Mouse (Mus musculus) gonadal fat pad, adult 2 months (tissue): ENCODE measurements around the gene Tnnc1. TPM values are rescaled to one million over a fixed set of nuclear protein-coding genes. Genes with fewer than 3 reads are reported as not detected.

ENCODE experiments used
- DNase-seq: peaks from one replicate; pipeline ENCODE4 v3.0.0-alpha.2; 2012; ENCODE audit warnings: low read depth
- polyA plus RNA-seq: library from polyadenylated mRNA; depleted of rRNA; stranded (reverse); fragments of >200 nt; gene quantifications from 2 replicates; pipeline ENCODE4 v1.2.3, GENCODE M21; 2012; rRNA removed

Gene Tnnc1
- polyA plus RNA-seq: 0.25 and 1.0 TPM in 2 replicates

DNA sequence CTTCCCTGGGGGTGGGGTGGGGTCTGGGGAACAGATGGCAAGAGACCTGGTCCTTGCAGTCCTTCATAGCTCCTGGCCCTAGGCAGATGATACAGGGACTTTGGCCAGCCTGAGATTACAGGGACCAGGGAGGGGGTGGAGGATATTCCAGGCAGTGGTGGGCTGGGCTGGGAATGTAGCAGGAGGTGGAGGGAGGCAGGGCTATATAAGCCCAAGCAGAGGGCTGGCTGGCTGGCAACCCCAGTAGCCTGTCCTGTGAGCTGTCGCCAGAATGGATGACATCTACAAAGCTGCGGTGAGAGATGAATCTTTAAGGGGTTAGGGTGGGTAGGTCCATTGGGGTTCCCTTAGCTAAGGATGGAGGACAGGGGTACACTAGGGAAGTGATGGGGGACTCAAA is at the start of gene Tnnc1:
Gene Tnnc1 (plus strand): TSS at position 229 of the 400 bp plus-strand sequence.
- DNase-seq: no peak

DNA sequence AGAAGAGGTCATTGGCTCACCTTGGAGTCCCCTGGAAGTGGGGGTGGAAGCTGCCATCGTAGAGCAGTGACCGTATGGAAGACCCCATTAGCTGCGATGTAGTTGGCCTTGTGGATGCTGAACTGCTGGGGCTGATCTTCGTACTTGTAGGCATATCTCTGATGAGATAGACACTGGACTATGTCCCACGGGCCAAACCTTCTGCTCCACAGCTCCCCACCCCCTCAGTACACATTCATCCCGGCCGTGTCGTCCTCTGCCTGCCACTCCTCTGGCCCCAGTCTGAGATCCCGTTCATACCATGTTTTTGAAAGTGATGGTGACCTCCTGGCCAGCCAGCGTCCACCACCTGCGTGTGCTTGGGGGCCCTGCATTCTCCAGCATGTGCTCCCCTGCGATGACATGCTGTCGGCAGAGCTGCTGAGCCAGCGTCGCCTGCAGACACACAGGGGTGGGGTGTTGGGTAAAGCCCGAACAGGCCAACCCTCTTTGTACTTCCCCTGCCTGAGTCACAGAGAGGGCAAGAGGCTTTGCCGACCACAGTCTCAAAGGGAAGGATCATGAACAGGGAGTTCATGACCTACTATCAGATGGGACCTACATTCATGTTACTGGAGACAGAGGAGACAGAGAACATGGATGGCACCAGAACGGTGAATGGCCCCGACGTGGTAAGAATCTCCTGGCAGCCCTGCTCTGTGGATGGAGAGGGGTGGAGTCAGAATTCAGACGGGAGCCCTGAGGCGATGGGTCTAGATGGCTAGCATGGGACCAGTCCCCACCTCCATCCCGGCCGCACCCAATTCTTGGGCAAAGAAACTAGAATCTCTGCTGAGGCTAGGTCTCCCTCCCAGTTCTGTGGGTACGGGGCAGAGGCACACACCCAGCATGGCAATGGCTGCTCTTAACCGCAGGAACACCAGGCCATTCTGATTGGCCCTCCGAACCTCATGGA is 47.6 kb upstream of the Tnnc1 start:
- no peak for DNase-seq

DNA sequence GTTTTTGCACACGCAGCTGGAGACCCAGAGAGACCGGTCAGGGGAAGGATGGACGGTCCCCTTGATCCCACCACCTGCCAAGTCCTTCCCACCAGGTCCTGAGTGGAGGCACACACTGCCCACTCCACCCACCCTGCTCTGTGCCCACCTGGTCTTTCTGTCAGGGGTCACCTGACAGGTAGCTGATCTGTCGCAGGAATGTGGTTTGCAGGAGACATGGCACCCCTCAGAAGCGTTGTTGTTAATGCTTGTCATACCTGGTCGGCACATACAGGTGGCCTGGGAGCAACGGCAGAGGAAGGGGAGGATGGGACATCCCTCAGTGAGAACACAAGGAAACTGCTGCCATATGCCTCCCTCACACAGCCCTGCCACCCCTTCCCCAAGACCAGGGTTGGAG is 46.9 kb upstream of the Tnnc1 start:
- DNase-seq: no peak

DNA sequence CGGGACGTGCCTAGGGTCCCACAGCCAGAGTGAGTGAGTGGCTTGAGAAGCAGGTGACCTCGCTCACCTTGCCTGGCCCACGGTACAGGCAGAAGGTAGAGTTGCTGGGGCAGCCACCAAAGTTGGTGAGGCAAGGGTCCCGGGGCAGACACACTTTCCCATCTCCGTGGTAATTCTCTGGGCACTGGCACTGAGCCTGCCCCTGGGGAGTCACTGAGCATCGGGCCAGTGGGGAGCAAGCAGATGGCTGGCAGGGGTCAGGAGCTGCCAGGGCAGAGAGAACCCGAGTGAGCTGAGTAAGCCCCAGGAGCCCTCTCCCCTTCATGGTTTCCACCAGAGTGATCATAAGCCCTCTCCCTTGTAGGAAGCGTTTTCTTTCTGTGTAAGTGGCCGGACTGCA is 46.5 kb upstream of the Tnnc1 start:
- DNase-seq: no peak

DNA sequence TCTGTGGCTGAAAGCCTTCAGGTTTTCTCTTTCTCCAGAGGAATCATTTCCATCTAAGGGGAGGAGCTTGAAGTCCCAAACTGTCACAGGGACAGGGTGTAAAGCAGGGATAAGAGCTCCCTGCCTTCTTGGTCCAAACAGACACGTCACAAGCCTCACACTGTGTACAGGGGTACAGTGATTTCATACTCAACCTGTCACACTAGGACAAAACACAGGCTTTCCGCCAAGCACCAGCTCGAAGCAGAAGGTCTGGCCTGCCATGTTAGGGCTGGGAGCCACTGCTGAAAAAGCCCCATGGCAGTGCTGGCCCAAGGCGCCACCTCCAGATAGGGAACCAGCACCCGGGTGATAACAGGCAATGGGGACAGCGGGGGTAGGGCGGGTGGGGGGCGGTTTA is 44.0 kb upstream of the Tnnc1 start:
- no peak for DNase-seq

DNA sequence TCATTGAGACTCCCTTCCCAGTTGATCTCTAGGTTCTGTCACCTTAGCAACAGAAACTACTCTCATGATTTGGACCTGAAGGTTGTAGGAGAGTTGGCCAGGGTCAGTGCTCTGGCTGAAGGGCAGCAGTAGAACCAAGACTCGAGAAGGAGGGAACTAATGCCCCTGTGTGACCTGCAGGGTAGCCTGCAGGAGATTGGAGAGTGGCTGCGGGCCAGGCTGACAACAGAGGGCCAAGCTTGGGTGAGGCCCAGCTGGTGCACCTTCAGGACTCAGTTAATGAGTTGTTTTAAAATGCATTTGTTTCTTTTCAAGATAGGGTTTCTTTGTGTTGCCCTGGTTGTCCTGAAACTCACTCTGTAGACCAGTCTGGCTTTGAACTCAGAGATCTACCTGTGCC is 43.1 kb upstream of the Tnnc1 start:
- DNase-seq: no peak

DNA sequence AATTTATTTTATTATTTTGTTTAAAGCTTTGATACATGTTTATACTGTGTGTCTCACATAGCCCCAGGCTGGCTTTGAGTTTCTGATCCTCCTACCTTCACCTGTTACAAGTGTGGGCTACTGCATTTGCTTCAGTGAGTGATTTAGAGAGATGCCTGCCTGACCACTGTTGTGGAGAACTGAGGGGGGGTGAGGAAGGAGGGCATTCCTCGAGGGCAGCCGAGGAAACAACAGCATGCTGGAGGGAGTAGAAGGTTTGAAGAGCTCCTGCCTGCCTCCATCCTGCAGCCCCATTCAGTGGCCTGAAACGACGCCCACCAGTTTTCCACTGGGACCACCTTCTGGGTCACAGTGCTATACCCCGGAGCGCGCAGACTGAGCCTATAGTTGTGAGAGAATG is 42.7 kb upstream of the Tnnc1 start:
- DNase-seq: no peak

DNA sequence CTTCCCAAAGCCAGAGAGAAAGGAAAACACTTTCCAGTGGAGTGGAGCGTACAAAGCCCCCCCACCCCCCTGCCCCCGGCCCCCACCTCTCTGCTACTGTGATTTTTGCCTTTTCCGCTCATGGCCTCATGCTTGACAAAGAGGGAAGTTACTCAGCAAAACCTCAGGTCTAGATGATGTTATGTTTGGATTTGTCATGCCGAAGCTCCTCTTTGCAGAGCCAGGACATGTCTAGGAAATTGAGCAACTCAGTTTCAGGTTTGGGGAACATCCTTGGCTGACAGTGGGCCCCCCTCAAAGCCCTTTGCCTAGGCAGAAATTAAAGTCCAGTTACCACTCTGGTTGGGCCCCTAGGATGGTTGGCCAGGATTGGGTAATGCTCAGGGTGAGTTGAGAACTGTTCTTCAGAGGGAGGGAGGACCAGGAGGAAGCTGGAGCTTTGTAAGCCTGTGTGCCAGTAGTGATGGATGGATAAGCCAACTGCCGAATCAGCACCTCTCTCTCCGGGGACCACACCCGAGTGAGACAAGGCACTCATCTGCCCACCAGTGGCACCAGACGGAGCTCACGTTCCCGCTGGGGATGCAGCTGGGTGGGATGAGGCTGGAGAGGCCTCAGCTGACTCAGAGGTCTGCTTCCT is 42.0 kb upstream of the Tnnc1 start:
- no peak for DNase-seq

DNA sequence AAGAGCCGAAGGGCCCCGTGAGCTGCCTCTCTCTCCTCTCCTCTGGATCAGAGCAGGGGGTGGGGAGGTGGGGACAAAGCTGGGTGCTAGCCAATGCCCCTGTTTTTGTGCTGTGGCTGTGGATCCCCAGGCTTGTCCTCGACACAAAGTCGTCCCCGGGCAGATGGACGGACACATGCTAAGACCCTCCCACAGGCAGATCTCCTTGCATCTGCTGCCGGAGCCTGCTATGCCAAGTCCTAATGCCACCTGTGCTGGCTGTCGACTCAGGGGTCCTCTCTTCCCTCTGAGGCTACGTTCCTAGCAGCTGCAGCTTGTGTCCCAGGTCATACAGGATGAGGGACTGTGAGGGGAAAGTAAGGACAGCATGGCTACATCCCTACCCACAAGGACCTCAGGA is 41.3 kb upstream of the Tnnc1 start:
- no peak for DNase-seq

DNA sequence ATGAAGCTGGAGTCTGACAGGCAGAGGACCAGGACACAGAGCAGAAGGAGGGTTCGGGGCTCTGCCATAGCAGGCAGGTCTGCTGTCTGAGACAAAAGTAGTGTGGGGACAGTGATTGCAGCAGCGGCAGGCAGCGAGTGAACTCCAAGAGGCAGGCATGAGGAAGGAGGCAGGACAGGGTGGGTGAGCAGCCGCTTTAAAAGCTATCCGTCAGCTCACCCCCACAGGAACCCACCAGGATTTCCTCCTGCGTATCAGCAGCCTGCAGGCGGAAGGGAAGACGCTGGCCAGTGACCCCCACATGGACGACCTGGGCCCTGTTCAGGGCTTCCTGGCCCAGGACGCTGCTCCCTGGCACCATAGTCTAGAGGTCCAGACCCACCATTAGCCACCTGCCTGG is 39.7 kb upstream of the Tnnc1 start, which contains the start of gene Stab1:
Gene Stab1 (minus strand): TSS at position 217 of the 400 bp plus-strand sequence.
- DNase-seq: no peak

DNA sequence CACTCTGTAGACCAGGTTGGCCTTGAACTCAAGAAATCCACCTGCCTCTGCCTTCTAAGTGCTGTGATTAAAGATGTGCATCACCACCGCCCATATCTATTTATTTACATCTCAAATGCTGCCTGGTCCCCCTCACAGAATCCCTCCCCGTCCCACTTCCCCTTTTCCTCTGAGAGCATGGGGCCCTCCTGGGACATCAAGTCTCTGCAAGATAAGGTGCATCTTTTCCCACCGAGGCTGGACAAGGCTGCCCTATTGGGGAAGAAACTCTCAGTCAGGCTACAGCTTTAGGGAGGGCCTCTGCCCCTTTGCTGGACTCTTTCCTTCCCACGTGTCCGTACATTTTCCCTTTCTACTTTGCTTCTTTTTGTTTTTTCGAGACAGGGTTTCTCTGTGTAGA is 38.6 kb upstream of the Tnnc1 start:
- no peak for DNase-seq

DNA sequence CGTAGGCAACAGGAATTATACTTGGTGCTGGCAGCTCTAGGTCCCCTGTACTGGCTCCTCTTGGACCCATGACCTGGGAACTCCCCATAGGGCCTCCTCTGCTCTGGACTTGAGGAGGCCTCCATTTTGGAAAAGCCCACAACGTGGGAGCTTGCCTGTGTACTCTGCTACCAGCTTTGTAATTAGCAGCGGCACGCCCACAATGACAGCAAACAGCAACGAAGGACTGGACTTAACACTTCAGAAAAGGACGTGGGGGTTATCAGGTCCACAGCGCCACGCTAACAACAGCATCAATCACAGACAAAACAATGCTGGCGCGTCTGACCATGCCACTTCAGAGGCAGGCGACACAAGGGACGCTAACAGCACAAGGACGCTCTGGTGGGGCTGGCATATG is 37.1 kb upstream of the Tnnc1 start:
- no peak for DNase-seq

DNA sequence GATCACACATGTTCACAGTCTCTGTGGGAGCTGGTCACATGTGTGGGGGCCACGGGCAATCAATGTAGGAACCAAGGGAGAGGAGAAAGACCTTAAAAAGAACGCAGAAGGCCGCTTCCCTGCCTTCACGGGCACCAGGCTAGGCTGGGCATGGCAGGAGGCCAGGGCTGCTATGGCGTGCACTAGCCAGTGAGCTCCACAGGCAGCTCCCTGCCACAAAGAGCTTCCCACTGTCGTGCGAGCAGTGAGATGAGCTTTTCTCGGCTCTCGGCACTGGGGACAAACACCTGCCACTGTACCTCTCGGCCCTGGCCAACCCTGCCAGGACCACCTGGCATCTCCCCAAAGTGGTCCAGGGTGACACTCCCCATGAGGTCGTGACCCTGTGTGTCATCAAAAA is 36.7 kb upstream of the Tnnc1 start:
- no peak for DNase-seq

DNA sequence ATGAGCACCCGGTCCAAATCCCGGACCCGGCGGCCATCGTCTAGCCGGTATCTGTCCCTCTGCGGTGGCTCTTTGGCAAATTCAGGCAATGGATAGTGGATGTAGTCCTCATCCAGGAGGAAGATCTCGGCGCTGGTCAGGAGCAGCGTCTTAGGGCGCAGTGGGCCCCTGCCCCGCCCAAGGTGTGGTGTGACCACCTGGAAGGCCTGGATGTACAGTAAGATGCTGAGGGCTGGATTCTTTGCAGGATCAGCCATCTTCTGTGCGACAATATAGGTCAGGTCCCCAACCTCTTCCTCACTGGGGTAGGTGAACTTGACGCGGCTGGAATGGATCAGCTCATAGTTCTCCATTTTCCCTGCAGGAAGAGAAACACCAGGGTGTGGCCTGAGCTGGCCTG is 36.3 kb upstream of the Tnnc1 start:
- no peak for DNase-seq

DNA sequence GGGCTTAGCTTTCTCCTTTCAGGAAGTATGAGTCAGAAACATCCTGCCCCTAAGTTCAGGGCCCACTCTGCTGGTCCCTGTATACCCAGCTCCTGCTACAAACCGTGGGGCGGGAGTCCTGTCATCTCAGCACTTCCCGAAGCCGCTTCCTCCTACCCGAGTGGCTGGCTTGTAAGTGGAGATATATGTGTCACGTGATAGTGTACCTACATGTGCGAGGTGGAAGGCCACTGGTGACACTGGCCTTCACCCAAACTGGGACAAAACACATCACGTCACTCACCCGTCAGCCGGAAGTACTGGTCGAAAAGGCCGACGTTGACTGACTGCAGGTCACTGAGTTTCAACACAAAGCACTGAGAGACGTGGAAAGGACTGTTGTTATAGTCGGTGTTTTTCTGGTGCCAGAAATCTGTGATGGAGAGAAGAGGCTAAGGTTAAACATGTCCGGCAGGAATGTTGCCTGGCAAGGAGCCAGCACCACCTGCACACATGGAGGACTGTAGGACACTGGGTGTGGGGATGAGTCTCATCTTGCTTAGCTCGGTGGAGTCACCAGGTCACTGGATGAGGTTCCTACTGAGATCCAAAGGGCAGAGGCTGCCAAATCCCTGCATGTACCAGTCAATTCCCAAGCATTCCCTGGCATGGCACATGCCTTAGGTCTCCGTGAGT is 35.2 kb upstream of the Tnnc1 start:
- DNase-seq: no peak

DNA sequence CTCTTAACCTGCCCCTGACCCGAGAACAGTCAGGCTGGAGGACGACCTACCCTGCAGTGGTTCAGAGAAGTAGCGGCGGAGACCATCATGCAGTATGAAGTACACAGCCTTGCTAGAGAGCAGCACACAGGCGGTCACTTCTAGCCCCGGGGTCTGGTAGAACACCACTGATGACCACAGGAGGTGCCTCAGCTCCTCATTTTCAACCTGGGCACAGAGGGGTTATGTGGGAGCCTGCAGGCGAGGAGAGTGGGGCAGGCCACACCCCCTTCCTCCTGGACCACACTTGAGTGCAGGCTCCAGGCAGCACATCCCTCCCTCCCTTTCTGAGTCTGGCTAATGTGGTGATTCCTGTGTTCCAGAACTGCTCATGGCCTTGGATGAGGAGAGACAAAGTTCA is 34.6 kb upstream of the Tnnc1 start:
- DNase-seq: no peak

DNA sequence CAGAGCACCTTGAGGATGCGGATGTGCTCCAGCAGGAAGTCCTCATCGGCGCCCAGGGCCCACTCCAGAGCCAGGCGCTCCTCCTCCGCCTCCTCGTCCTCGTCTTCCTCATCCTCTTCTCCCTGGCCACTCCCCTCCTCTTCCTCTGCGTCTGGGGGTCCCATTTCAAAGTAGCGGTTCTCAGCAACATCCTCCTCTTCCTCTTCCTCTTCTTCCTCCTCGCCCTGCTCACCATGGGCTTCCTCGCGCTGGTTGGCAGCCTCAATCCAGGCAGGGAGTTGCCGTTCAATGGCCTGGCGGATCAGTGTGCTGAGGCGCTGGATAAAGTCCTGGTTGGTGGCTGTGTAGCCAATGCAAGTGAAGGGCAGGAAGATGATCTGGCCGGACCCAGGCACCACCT is 30.8 kb upstream of the Tnnc1 start:
- DNase-seq: no peak

DNA sequence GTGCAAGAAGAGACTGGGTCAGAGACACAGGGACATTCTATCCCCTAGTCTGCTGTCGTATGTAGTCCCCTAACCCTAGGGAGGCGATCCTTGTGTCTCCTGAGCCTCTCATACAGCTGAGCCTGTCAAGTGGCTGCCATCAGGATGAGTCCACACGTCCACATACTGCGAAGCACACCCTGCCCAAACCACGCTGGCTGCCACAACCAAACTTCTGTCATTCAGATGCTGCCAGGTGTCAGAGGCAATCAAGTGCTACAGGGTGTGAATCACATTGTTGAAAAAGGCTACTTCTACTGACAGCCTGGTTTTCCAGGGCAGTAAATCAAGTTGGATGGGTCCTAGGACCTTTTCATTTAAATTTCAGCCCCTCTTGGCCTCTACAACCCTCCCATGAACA is 30.4 kb upstream of the Tnnc1 start:
- no peak for DNase-seq

DNA sequence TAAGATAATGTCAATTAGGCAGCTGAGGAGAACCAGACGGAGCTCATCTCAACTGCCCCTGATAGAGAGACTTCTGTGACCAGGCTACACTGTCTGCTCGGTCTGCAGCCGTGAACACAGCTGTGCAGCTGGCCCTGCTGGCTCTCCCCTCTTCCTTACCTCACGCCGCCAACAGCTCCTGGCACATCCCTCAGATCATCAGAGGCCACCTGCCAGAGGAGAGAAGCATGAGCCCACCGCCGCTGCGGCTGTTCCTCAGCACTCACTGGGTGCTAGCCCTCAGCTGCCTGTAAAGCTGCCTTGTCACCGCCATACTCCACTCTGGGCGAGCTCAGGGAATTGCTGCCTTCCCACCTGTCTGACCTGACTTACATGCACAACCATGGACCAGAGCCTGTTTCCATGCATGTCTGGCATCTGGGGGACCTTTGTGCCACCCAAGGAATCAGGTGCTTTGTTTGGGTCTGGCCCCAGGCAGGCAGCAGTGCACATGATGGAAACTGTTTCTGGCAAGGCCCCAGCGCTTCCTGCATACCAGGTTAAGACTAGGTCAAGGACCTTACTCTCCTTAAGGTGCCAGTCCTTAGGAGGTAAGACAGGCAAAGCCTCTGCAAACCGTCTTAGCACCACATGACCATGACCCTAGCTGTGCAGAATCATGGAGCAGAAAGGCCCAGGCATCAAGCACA is 28.3 kb upstream of the Tnnc1 start:
- DNase-seq: no peak

DNA sequence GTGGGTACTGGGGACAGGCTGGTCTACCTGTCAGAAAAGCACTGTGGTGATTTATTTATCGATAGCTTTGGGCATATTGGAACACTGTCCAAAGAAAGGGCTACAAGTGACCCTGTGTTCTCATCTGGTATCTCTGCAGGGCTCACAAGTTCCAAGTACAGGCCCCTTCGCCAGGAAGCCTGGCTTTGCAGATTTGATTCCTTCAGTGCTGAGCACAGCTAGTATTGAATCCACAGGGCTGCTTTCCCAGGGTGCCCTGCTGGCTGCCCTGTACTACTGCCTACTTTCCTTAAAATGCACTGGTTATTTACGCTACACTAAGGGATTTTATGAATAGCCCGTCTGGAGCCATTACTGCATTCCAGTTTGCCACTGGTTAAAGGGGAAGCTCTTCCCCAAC is 26.6 kb upstream of the Tnnc1 start:
- DNase-seq: no peak

DNA sequence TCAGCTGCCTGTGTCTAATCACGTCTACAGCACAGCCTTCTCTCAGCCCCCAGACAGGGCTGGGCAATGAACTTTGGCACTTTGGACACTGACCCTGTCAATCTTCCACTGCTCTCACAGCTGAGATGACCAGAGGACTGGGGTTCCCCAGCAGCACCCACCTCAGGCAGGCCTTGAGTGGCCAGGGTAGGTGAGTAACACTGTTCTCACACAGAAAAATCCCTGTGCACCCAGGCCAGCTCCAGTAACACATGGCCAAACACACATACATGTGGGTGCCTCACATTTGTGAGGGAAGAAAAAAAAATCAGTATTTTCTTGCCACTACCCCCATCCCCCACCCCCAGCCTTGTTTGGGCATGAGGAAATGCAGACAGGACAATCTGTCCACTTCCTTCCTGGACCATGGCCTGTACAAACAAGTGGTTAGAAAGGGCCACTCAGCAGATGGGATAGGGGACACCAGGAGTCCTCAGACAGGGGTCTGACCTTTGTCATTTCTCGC is 25.3 kb upstream of the Tnnc1 start:
- no peak for DNase-seq

DNA sequence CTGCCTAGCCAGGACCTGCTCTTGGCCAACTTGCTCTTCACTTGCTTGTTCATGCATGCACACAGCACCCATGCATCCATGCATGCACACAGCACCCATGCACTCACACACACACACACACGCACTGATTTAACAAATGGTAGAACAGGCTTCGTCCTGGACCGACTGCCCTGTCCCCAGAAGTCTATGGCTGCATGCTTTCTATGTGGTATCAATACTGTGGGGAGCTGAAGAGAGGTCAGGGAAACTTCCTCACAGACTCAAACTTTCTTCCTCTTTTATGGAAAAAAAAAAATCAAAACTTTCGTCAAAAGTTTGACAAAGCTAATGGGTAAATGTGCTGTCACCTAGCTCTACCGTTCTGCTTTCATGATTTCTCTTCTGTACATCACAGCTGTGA is 24.6 kb upstream of the Tnnc1 start:
- DNase-seq: no peak
